In the genomic region with DNA sequence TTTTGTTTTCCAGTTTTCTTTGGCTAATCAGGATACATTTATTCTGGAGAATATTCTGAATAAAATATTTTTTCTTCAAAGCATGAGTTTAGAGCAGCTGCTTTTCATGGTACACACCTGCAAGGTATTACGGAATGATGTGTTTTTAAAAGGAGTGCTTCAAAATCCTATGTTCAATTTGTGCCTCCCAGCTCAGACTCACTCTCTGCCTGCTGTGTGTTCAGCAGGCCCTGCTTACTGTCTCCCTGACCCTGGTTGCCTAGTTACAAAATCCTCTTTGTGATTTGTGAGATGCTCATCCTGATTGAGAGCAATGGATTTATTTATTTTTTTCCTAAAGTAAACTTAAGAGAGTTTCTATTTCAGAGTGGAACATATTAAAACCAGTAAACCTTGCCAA, we compare ENCODE assay signal across 10 mouse cellular contexts.
DNase-seq lines count a peak whose midpoint lies in the region; ATAC-seq lines count a peak whose summit lies in the region.
"Had no signal": no experiment of that assay in that cellular context is flagged by ENCODE, and none has a peak within 500 bp of the region (broad histone marks: within the 10 kb centered on the region; RNA-seq: fewer than 3 reads in every experiment).

No protein-coding gene starts in this region.

- H3K9ac ChIP-seq in lung, embryonic 16.5 days (ENCODE audit: low read length): no peak overlapping the region
- H3K9ac ChIP-seq in heart, embryonic 16.5 days (ENCODE audit: low read length): no peak overlapping the region
- H3K9ac ChIP-seq: liver, embryonic 15.5 days; neural tube, embryonic 13.5 days had no signal

- no peaks in the 10 kb centered on the region for H3K27me3 ChIP-seq in lung, embryonic 16.5 days (ENCODE audit: control insufficient read depth, insufficient read depth, low read depth, low read length)
- H3K27me3 ChIP-seq in heart, embryonic 16.5 days (ENCODE audit: control insufficient read depth, insufficient read depth, low read length): no peaks in the 10 kb centered on the region
- H3K27me3 ChIP-seq: liver, embryonic 15.5 days; neural tube, embryonic 13.5 days had no signal

- no peaks in the 10 kb centered on the region for H3K9me3 ChIP-seq in lung, embryonic 16.5 days (ENCODE audit: control insufficient read depth, low read length)
- no peaks in the 10 kb centered on the region for H3K9me3 ChIP-seq in heart, embryonic 16.5 days (replicated peaks; ENCODE audit: control insufficient read depth, low read length)
- H3K9me3 ChIP-seq: liver, embryonic 15.5 days; neural tube, embryonic 13.5 days had no signal

- no peaks in the 10 kb centered on the region; the same call in 1 of the 2 replicates for H3K4me1 ChIP-seq in lung, embryonic 16.5 days (replicated peaks; ENCODE audit: control insufficient read depth, insufficient read depth, low read length)
- H3K4me1 ChIP-seq in heart, embryonic 16.5 days (ENCODE audit: control insufficient read depth, insufficient read depth, low read length): peaks cover 2% of the 10 kb centered on the region; the same call in 1 of the 2 replicates
- H3K4me1 ChIP-seq: liver, embryonic 15.5 days had no signal

- 79% methylated on average over 1 of the region's 1 CpGs for WGBS in lung, embryonic 16.5 days
- WGBS in heart, embryonic 16.5 days: 68% methylated on average over 1 of the region's 1 CpGs

- no peak overlapping the region for H3K4me3 ChIP-seq in lung, embryonic 16.5 days (ENCODE audit: low read length)
- H3K4me3 ChIP-seq in heart, embryonic 16.5 days (ENCODE audit: low read length): no peak overlapping the region
- H3K4me3 ChIP-seq: liver, embryonic 15.5 days; neural tube, embryonic 13.5 days had no signal

- H3K27ac ChIP-seq in lung, embryonic 16.5 days (ENCODE audit: low read length): 0 out of 2 replicates have a peak overlapping the region, but pooled peaks have one; percentile 36
- peak overlapping the region; percentile 59; the same call in 1 of the 2 replicates for H3K27ac ChIP-seq in heart, embryonic 16.5 days (ENCODE audit: low read length)
- H3K27ac ChIP-seq: liver, embryonic 15.5 days; neural tube, embryonic 13.5 days had no signal

- H3K36me3 ChIP-seq in lung, embryonic 16.5 days (ENCODE audit: control insufficient read depth, insufficient read depth, low read length): no peaks in the 10 kb centered on the region
- no peaks in the 10 kb centered on the region for H3K36me3 ChIP-seq in heart, embryonic 16.5 days (ENCODE audit: control insufficient read depth, insufficient read depth)
- H3K36me3 ChIP-seq: liver, embryonic 15.5 days; neural tube, embryonic 13.5 days had no signal

- DNase-seq in embryo, embryonic 10 days (ENCODE audit: low spot score): peak; percentile 43
- no peak for DNase-seq in embryo, embryonic 9.5 days (ENCODE audit: extremely low spot score)
- DNase-seq in lung, adult 18-20 months: no peak
- peak; percentile 10 for DNase-seq in retina, postnatal 1 day
- no peak for DNase-seq in urinary bladder, postnatal 25 days (ENCODE audit: low spot score)
- no peak for DNase-seq in ovary, adult 18-20 months (ENCODE audit: low spot score)

- ATAC-seq in lung, embryonic 16.5 days (ENCODE audit: low read depth): no peak
- ATAC-seq in heart, embryonic 16.5 days (replicated peaks; ENCODE audit: extremely low read depth, insufficient read depth, low FRiP score): no peak

- H3K4me2 ChIP-seq in lung, embryonic 16.5 days (ENCODE audit: low read depth, low read length): no peak overlapping the region
- H3K4me2 ChIP-seq in heart, embryonic 16.5 days (ENCODE audit: low read depth, low read length): no peak overlapping the region
- H3K4me2 ChIP-seq: liver, embryonic 15.5 days; neural tube, embryonic 13.5 days had no signal

Comparison
In these comparisons a context has a peak if more than half of its experiments do, and no peak if none do; other contexts are left out.
1. DNase-seq: peak in embryo, embryonic 10 days (single experiment) and retina, postnatal 1 day (single experiment); none in embryo, embryonic 9.5 days (single experiment), lung, adult 18-20 months (0 of 2), urinary bladder, postnatal 25 days (single experiment) and ovary, adult 18-20 months (single experiment).